Mouse (Mus musculus) liver (tissue): ENCODE results near the gene Gm3486.
"Not testable (repeated sequence)": the region's sequence is repeated elsewhere in the genome, so short reads cannot be mapped to it uniquely, and the experiment has no call there.

Experiments
- DNase-seq: peaks from one replicate; pipeline ENCODE4 v3.0.0-alpha.2; 2020; ENCODE audit warnings: mixed read lengths

The Gm3486 gene

GRCm38 (mm10) chr14:41489385-41489784 lies at the start of gene Gm3486:
Gene Gm3486, minus strand, starts transcription at chr14:41489485.
- not testable (repeated sequence) for DNase-seq

- DNase-seq: not testable (repeated sequence)
These were observed 35.4 kb upstream of the Gm3486 start for GRCm38 (mm10) chr14:41524695-41525094.

DNA sequence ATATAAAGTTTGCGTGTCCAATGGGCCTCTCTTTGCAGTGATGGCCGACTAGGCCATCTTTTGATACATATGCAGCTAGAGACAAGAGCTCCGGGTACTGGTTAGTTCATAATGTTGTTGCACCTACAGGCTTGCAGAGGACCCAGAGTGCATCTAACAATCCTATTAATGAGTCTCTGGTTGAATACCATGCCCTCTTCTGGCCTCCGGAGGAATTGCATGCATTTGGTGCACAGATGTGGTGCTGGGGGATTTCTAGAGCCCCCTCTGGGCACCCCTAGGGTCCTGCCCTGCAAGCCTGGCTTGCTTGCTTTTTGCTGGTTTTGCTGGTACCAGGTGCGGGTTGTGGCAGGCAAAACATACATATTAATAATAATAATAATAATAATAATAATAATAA lies 31.4 kb upstream of the Gm3486 start:
- not testable (repeated sequence) for DNase-seq

- not testable (repeated sequence) for DNase-seq
These were observed 35.9 kb downstream of the Gm3486 start, which contains the start of gene Gm7954 for GRCm38 (mm10) chr14:41453418-41453817. Gene Gm7954, minus strand, starts transcription at chr14:41453518.
